Mouse (Mus musculus) MEL (cell line): Measurements from ENCODE around the gene Bbs12. TPM values are rescaled to one million over a fixed set of nuclear protein-coding genes. Genes with fewer than 3 reads are reported as not detected.
A peak's percentile ranks its signal among the peaks of the same experiment; 100 is the strongest.

Source experiments
- DNase-seq: peaks from one replicate; pipeline ENCODE4 v3.0.0; 2011; ENCODE audit warnings: low read depth, low spot score
- H3K27ac ChIP-seq: 2 replicates; pipeline ENCODE4 v1.5.1; 2012; ENCODE audit warnings: low read depth, mild to moderate bottlenecking, control low read depth, low read length, moderate library complexity; ENCODE audit not compliant: control insufficient read depth
- H3K27me3 ChIP-seq, 2 experiments: fragments of 150-350 bp in 1 of 2; sonication (generic) in 1 of 2; 2 replicates each; pipeline ENCODE4 v1.6.1; 2012; ENCODE audit warnings: low read length in 2 of 2, mild to moderate bottlenecking in 2 of 2, improper control_type of control experiment in 1 of 2, moderate library complexity in 1 of 2; ENCODE audit not compliant: insufficient read depth in 2 of 2, control insufficient read depth in 1 of 2
- H3K36me3 ChIP-seq, 2 experiments: 2 replicates each; pipeline ENCODE4 v1.6.1; 2012 to 2014; ENCODE audit warnings: low read length in 2 of 2, improper control_type of control experiment in 1 of 2, inconsistent platforms in 1 of 2, mild to moderate bottlenecking in 1 of 2; ENCODE audit not compliant: insufficient read depth in 2 of 2, control insufficient read depth in 1 of 2
- H3K4me1 ChIP-seq, 2 experiments: fragments of 150-350 bp in 1 of 2; sonication (generic) in 1 of 2; 2 replicates each; pipeline ENCODE4 v1.6.1; 2012; ENCODE audit warnings: low read length in 2 of 2, improper control_type of control experiment in 1 of 2, mild to moderate bottlenecking in 1 of 2; ENCODE audit not compliant: insufficient read depth in 2 of 2, control insufficient read depth in 1 of 2
- H3K4me3 ChIP-seq, 2 experiments: fragments of 150-350 bp in 1 of 2; sonication (generic) in 1 of 2; 2 replicates each; pipeline ENCODE4 v1.5.1; 2012; ENCODE audit warnings: low read depth in 2 of 2, low read length in 2 of 2, mild to moderate bottlenecking in 2 of 2, moderate library complexity in 2 of 2, control low read depth in 1 of 2, improper control_type of control experiment in 1 of 2; ENCODE audit not compliant: control insufficient read depth in 1 of 2, insufficient read depth in 1 of 2
- H3K79me2 ChIP-seq: 2 replicates; pipeline ENCODE4 v1.6.1; 2012; ENCODE audit warnings: mild to moderate bottlenecking, low read length, moderate library complexity; ENCODE audit not compliant: control insufficient read depth, poor library complexity, insufficient read depth
- H3K9ac ChIP-seq: 2 replicates; pipeline ENCODE4 v1.6.1; 2012; ENCODE audit warnings: low read depth, mild to moderate bottlenecking, control low read depth, low read length, moderate library complexity; ENCODE audit not compliant: control insufficient read depth, poor library complexity, severe bottlenecking
- H3K9me3 ChIP-seq: fragments of 150-350 bp; sonication (generic); replicated peaks from 2 replicates; pipeline ENCODE4 v1.6.1; 2012; ENCODE audit warnings: mild to moderate bottlenecking, low read length, improper control_type of control experiment, moderate library complexity; ENCODE audit not compliant: insufficient read depth
- BHLHE40 ChIP-seq: IDR thresholded peaks from 2 replicates; pipeline ENCODE4 v1.6.1; 2012; ENCODE audit warnings: low read depth, mild to moderate bottlenecking, inconsistent platforms, low read length, improper control_type of control experiment, borderline replicate concordance
- CHD1 ChIP-seq: IDR thresholded peaks from 2 replicates; pipeline ENCODE4 v1.6.1; 2012; ENCODE audit warnings: low read depth, mild to moderate bottlenecking, inconsistent platforms, low read length, improper control_type of control experiment
- CHD2 ChIP-seq: IDR thresholded peaks from 2 replicates; pipeline ENCODE4 v1.6.1; 2011; ENCODE audit warnings: low read length, improper control_type of control experiment
- E2F4 ChIP-seq: IDR thresholded peaks from 2 replicates; pipeline ENCODE4 v1.6.1; 2011; ENCODE audit warnings: low read depth, low read length, improper control_type of control experiment, borderline replicate concordance
- ELF1 ChIP-seq: IDR thresholded peaks from 2 replicates; pipeline ENCODE4 v1.6.1; 2014; ENCODE audit warnings: low read depth, mild to moderate bottlenecking, inconsistent platforms, low read length, improper control_type of control experiment, moderate library complexity
- EP300 ChIP-seq, 2 experiments: IDR thresholded peaks; 2 replicates each; pipeline ENCODE4 v1.6.1; 2011; ENCODE audit warnings: improper control_type of control experiment in 2 of 2, low read length in 2 of 2, low read depth in 1 of 2, mild to moderate bottlenecking in 1 of 2
- ETS1 ChIP-seq: IDR thresholded peaks from 2 replicates; pipeline ENCODE4 v1.6.1; 2012; ENCODE audit warnings: low read depth, mild to moderate bottlenecking, inconsistent platforms, low read length, improper control_type of control experiment, moderate library complexity
- GABPA ChIP-seq: IDR thresholded peaks from 2 replicates; pipeline ENCODE4 v1.6.1; 2012; ENCODE audit warnings: low read depth, mild to moderate bottlenecking, inconsistent platforms, low read length, improper control_type of control experiment, moderate library complexity
- GATA1 ChIP-seq: IDR thresholded peaks from 2 replicates; pipeline ENCODE4 v1.6.1; 2011; ENCODE audit warnings: low read depth, low read length, improper control_type of control experiment
- HCFC1 ChIP-seq: IDR thresholded peaks from 2 replicates; pipeline ENCODE4 v1.6.1; 2012; ENCODE audit warnings: low read depth, mild to moderate bottlenecking, inconsistent platforms, low read length, improper control_type of control experiment, moderate library complexity
- JUND ChIP-seq: IDR thresholded peaks from 2 replicates; pipeline ENCODE4 v1.6.1; 2011; ENCODE audit warnings: low read depth, mild to moderate bottlenecking, improper control_type of control experiment, low read length
- KAT2A ChIP-seq: conservative IDR thresholded peaks from 2 replicates; pipeline ENCODE4 v1.6.1; 2012; ENCODE audit warnings: low read depth, low read length, improper control_type of control experiment, inconsistent platforms
- MAX ChIP-seq: IDR thresholded peaks from 2 replicates; pipeline ENCODE4 v1.6.1; 2011; ENCODE audit warnings: low read length, improper control_type of control experiment
- MAZ ChIP-seq: IDR thresholded peaks from 2 replicates; pipeline ENCODE4 v1.6.1; 2012; ENCODE audit warnings: low read depth, mild to moderate bottlenecking, inconsistent platforms, low read length, improper control_type of control experiment
- MEF2A ChIP-seq: IDR thresholded peaks from 2 replicates; pipeline ENCODE4 v1.6.1; 2014; ENCODE audit warnings: low read depth, mild to moderate bottlenecking, inconsistent platforms, low read length, improper control_type of control experiment; ENCODE audit not compliant: poor library complexity, insufficient replicate concordance, severe bottlenecking; ENCODE audit errors: extremely low read depth
- MXI1 ChIP-seq: IDR thresholded peaks from 2 replicates; pipeline ENCODE4 v1.6.1; 2011; ENCODE audit warnings: mild to moderate bottlenecking, low read depth, low read length, improper control_type of control experiment
- MYB ChIP-seq: IDR thresholded peaks from 2 replicates; pipeline ENCODE4 v1.6.1; 2011; ENCODE audit warnings: mild to moderate bottlenecking, low read depth, low read length, improper control_type of control experiment
- MYC ChIP-seq: IDR thresholded peaks from 2 replicates; pipeline ENCODE4 v1.6.1; 2011; ENCODE audit warnings: low read depth, mild to moderate bottlenecking, low read length, improper control_type of control experiment, moderate library complexity
- NELFE ChIP-seq: IDR thresholded peaks from 2 replicates; pipeline ENCODE4 v1.6.1; 2011; ENCODE audit warnings: low read depth, low read length, improper control_type of control experiment
- NRF1 ChIP-seq: IDR thresholded peaks from 2 replicates; pipeline ENCODE4 v1.6.1; 2014; ENCODE audit warnings: low read depth, mild to moderate bottlenecking, inconsistent platforms, low read length, improper control_type of control experiment, moderate library complexity; ENCODE audit not compliant: poor library complexity, insufficient read depth, severe bottlenecking
- POLR2A ChIP-seq, 2 experiments: IDR thresholded peaks; 2 replicates each; pipeline ENCODE4 v1.6.1; 2011 to 2012; ENCODE audit warnings: low read length in 2 of 2, mild to moderate bottlenecking in 2 of 2, control low read depth in 1 of 2, improper control_type of control experiment in 1 of 2, low read depth in 1 of 2, moderate library complexity in 1 of 2; ENCODE audit not compliant: control insufficient read depth in 1 of 2, insufficient read depth in 1 of 2, poor library complexity in 1 of 2
- POLR2AphosphoS2 ChIP-seq: IDR thresholded peaks from 2 replicates; pipeline ENCODE4 v1.6.1; 2011; ENCODE audit warnings: low read length, improper control_type of control experiment
- POLR2AphosphoS5 ChIP-seq: IDR thresholded peaks from 2 replicates; pipeline ENCODE4 v1.6.1; 2012; ENCODE audit warnings: low read depth, borderline replicate concordance, mild to moderate bottlenecking, inconsistent platforms, low read length, moderate library complexity, mixed read lengths
- RAD21 ChIP-seq: IDR thresholded peaks from 2 replicates; pipeline ENCODE4 v1.6.1; 2011; ENCODE audit warnings: mild to moderate bottlenecking, low read depth, low read length, improper control_type of control experiment
- SIN3A ChIP-seq: IDR thresholded peaks from 2 replicates; pipeline ENCODE4 v1.6.1; 2012; ENCODE audit warnings: low read length, improper control_type of control experiment, inconsistent platforms
- SMC3 ChIP-seq: IDR thresholded peaks from 2 replicates; pipeline ENCODE4 v1.6.1; 2011; ENCODE audit warnings: low read depth, low read length, improper control_type of control experiment
- TAL1 ChIP-seq: IDR thresholded peaks from 2 replicates; pipeline ENCODE4 v1.6.1; 2012; ENCODE audit warnings: mild to moderate bottlenecking, inconsistent platforms, low read length, moderate library complexity, mixed read lengths
- TBP ChIP-seq: IDR thresholded peaks from 2 replicates; pipeline ENCODE4 v1.8.0; 2011; ENCODE audit warnings: low read depth, low read length, improper control_type of control experiment
- TCF12 ChIP-seq: IDR thresholded peaks from 2 replicates; pipeline ENCODE4 v1.6.1; 2014; ENCODE audit warnings: low read depth, mild to moderate bottlenecking, inconsistent platforms, low read length, improper control_type of control experiment, moderate library complexity
- UBTF ChIP-seq: IDR thresholded peaks from 2 replicates; pipeline ENCODE4 v1.6.1; 2012; ENCODE audit warnings: low read depth, mild to moderate bottlenecking, inconsistent platforms, low read length, improper control_type of control experiment, moderate library complexity, borderline replicate concordance; ENCODE audit not compliant: insufficient read depth
- USF1 ChIP-seq: IDR thresholded peaks from 2 replicates; pipeline ENCODE4 v1.6.1; 2014; ENCODE audit warnings: low read depth, mild to moderate bottlenecking, inconsistent platforms, low read length, improper control_type of control experiment, moderate library complexity
- USF2 ChIP-seq, 2 experiments: IDR thresholded peaks; 2 replicates each; pipeline ENCODE4 v1.6.1; 2011 to 2012; ENCODE audit warnings: improper control_type of control experiment in 2 of 2, low read length in 2 of 2, borderline replicate concordance in 1 of 2, inconsistent platforms in 1 of 2, low read depth in 1 of 2, mild to moderate bottlenecking in 1 of 2; ENCODE audit not compliant: insufficient read depth in 1 of 2
- ZC3H11A ChIP-seq: IDR thresholded peaks from 2 replicates; pipeline ENCODE4 v1.6.1; 2012; ENCODE audit warnings: low read depth, mild to moderate bottlenecking, inconsistent platforms, low read length, improper control_type of control experiment
- ZKSCAN1 ChIP-seq: IDR thresholded peaks from 2 replicates; pipeline ENCODE4 v1.6.1; 2012; ENCODE audit warnings: low read depth, mild to moderate bottlenecking, inconsistent platforms, low read length, improper control_type of control experiment, moderate library complexity
- ZMIZ1 ChIP-seq: IDR thresholded peaks from 2 replicates; pipeline ENCODE4 v1.6.1; 2012; ENCODE audit warnings: low read depth, mild to moderate bottlenecking, inconsistent platforms, low read length, improper control_type of control experiment, moderate library complexity
- ZNF384 ChIP-seq: IDR thresholded peaks from 2 replicates; pipeline ENCODE4 v1.6.1; 2012; ENCODE audit warnings: low read depth, mild to moderate bottlenecking, inconsistent platforms, low read length, improper control_type of control experiment
- polyA plus RNA-seq, 2 experiments: library from polyadenylated mRNA; stranded (reverse) in 1 of 2; unstranded in 1 of 2; fragments of >175 nt in 1 of 2; fragments of >200 nt in 1 of 2; gene quantifications; 2 replicates each; pipeline versions ENCODE4 v1.2.1 to v1.2.4; 2012; ENCODE audit warnings: low replicate concordance in 2 of 2, low read depth in 1 of 2; ENCODE audit not compliant: insufficient read length in 2 of 2, insufficient read depth in 1 of 2, missing spikeins in 1 of 2
- total RNA-seq: library from RNA; depleted of rRNA; stranded (reverse); fragments of 300-350 nt; gene quantifications from 2 replicates; pipeline ENCODE4 v1.2.3, GENCODE M21; 2012; rRNA removed

The Bbs12 gene
- total RNA-seq = 5.7 and 6.2 TPM in 2 replicates
- 1 to 10 TPM in 1 of 2 experiments, not detected in 1; 7.1 TPM for polyA plus RNA-seq

GRCm38 (mm10) chr3:37312370-37312941 lies at the start of gene Bbs12, which contains the start of gene Cetn4:
Gene Bbs12, plus strand, starts transcription at chr3:37312554.
Gene Cetn4, minus strand, starts transcription at chr3:37312708.
- H3K79me2 ChIP-seq = peaks cover 6% of the 10 kb centered on the region; the same call in 1 of the 2 replicates
- peak within 1 kb of the TSS; percentile 62 for H3K27ac ChIP-seq
- peaks cover 3 to 13% of the 10 kb centered on the region in 2 experiments; a peak in 3 of 4 replicates for H3K36me3 ChIP-seq
- H3K9ac ChIP-seq = peak within 1 kb of the TSS; percentile 79
- no peaks in the 10 kb centered on the region for H3K27me3 ChIP-seq
- H3K4me1 ChIP-seq = peaks cover 10% of the 10 kb centered on the region in 2 experiments
- H3K9me3 ChIP-seq = no peaks in the 10 kb centered on the region
- DNase-seq = peak; percentile 95
- H3K4me3 ChIP-seq = peak within 1 kb of the TSS; percentile 78 to 91
- no peak for TF ChIP-seq MYB
- TF ChIP-seq BHLHE40 = no peak
- TF ChIP-seq MYC = no peak; the same call in 1 of the 2 replicates
- no peak for TF ChIP-seq ZNF384
- no peak for TF ChIP-seq ETS1
- TF ChIP-seq RAD21 = no peak
- TF ChIP-seq SIN3A = peak; percentile 47
- TF ChIP-seq GATA1 = no peak
- peak; percentile 54; the same call in 1 of the 2 replicates for TF ChIP-seq NRF1
- TF ChIP-seq MXI1 = peak; percentile 62
- TF ChIP-seq TAL1 = no peak
- no peak for TF ChIP-seq TBP
- no peak for TF ChIP-seq GABPA
- peak; percentile 58 for TF ChIP-seq NELFE
- no peak for TF ChIP-seq CHD2
- TF ChIP-seq TCF12 = 0 out of 2 replicates have a peak, but pooled peaks have one; percentile 23
- no peak for TF ChIP-seq E2F4
- TF ChIP-seq KAT2A = no peak
- TF ChIP-seq CHD1 = no peak
- no peak for TF ChIP-seq ZKSCAN1
- TF ChIP-seq POLR2AphosphoS5 = no peak
- no peak for TF ChIP-seq USF1
- no peak for TF ChIP-seq MAX
- peak; percentile 75 for TF ChIP-seq ELF1
- no peak for TF ChIP-seq USF2 (IDR thresholded peaks at IDR 0.05; ENCODE audit: borderline replicate concordance in 1 of 2, insufficient read depth in 1 of 2, low read depth in 1 of 2, low read length in 2 of 2)
- TF ChIP-seq POLR2AphosphoS2 = peak; percentile 45; the same call in 1 of the 2 replicates
- no peak for TF ChIP-seq ZC3H11A
- TF ChIP-seq JUND = no peak
- no peak for TF ChIP-seq SMC3
- TF ChIP-seq EP300 (IDR thresholded peaks at IDR 0.05; ENCODE audit: low read depth in 1 of 2, low read length in 2 of 2) = no peak
- no peak for TF ChIP-seq UBTF
- TF ChIP-seq ZMIZ1 = no peak
- TF ChIP-seq MEF2A = no peak
- TF ChIP-seq MAZ = 0 out of 2 replicates have a peak, but pooled peaks have one; percentile 39
- peak; percentile 66 for TF ChIP-seq HCFC1
- peak; percentile 69 to 79; a peak in 2 of 4 replicates for TF ChIP-seq POLR2A (IDR thresholded peaks at IDR 0.05; ENCODE audit: control insufficient read depth in 1 of 2, insufficient read depth in 1 of 2, low read depth in 1 of 2, low read length in 2 of 2, poor library complexity in 1 of 2)
